Mouse (Mus musculus) Patski (cell line): ENCODE results near the gene Map4. TPM values are rescaled to one million over a fixed set of nuclear protein-coding genes. Genes with fewer than 3 reads are reported as not detected.

Experiments
- ATAC-seq: fragments of 100-300 bp; one replicate; pipeline ENCODE4 v1.8.0; 2021
- CTCF ChIA-PET: fragments of 350-600 bp; sonication (Branson Sonifier 250); formaldehyde crosslinking; loops from one replicate; lab custom pipeline; 2022; ENCODE audit warnings: inconsistent platforms; lab: Charles Lee
- POLR2A ChIA-PET: fragments of 350-600 bp; sonication (Branson Sonifier 250); formaldehyde crosslinking; loops from one replicate; lab custom pipeline; 2022; ENCODE audit warnings: antibody characterized with exemption, inconsistent platforms; lab: Charles Lee
- DNase-seq: peaks from one replicate; pipeline ENCODE4 v3.0.0-alpha.2; 2011; ENCODE audit warnings: low read depth, low spot score
- H3K27me3 ChIP-seq: fragments of 371-371 bp; one replicate; pipeline ENCODE4 v1.5.1; 2021
- CTCF ChIP-seq: fragments of 100-300 bp; IDR thresholded peaks from one replicate; pipeline ENCODE4 v1.5.1; 2021
- in situ Hi-C: fragments of 300-500 bp; cut with MboI; formaldehyde crosslinking; loops from 3 replicates; pipeline ENCODE4 v1.11.1; 2018; ENCODE audit warnings: low pct_unique_long_range_greater_than_20kb, mixed read lengths
- polyA plus RNA-seq: library from polyadenylated mRNA; unstranded; gene quantifications from one replicate; pipeline ENCODE4 v1.2.3, GENCODE M21; 2021

Gene Map4
- polyA plus RNA-seq, 1 experiment from 2014 or later = 143 TPM

DNA sequence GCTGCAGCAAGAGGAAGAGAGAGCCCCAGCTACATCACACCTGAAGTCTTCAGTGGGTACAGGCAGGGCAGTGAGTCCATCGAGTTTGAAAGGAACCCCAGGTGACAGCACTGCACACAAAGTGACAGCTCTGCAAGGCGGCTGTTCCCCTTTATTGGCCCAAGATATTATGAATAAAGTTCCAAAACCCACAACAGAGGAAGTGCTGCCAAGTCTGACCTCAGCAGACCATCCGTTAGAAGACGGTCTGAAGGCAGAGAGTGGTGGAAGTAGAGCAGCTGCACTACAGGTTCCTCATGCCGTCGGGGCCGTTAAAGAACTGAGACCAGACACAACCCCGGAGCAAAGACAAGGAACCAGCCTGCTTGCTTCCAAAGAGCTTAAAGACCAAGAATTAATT lies 106.6 kb downstream of the Map4 start:
- ChIA-PET POLR2A (interaction anchor here (0.6 kb wide), 1 partner anchor 97 kb away, joined by 3 read pairs; no protein-coding TSS in a partner anchor), CTCF (interaction anchor here (1.0 to 1.3 kb wide), 3 partner anchors 30 to 38 kb away, joined by 3 to 4 read pairs (median 3); no protein-coding TSS in a partner anchor)
- no peak for DNase-seq
- no peaks in the 10 kb centered on the region for H3K27me3 ChIP-seq
- TF ChIP-seq CTCF = no peak
- in situ Hi-C loops = no loop called here
- ATAC-seq = no peak

GRCm38 (mm10) chr9:110038485-110038884 lies 107.2 kb downstream of the Map4 start:
- ChIA-PET CTCF (interaction anchor here (1.0 to 1.3 kb wide), 4 partner anchors 29 to 40 kb away, joined by 3 to 4 read pairs (median 3); no protein-coding TSS in a partner anchor), POLR2A (no interaction called here)
- DNase-seq (no peak), ATAC-seq (no peak)
- in situ Hi-C loops = no loop called here
- H3K27me3 ChIP-seq = no peaks in the 10 kb centered on the region
- no peak for TF ChIP-seq CTCF

GRCm38 (mm10) chr9:110044373-110044772 lies 113.1 kb downstream of the Map4 start:
- in situ Hi-C loops = no loop called here
- ATAC-seq (no peak), DNase-seq (no peak)
- CTCF ChIA-PET = no interaction called here
- POLR2A ChIA-PET = no interaction called here
- TF ChIP-seq CTCF = peak; percentile 0
- H3K27me3 ChIP-seq = no peaks in the 10 kb centered on the region

GRCm38 (mm10) chr9:110045763-110046377 lies 114.6 kb downstream of the Map4 start:
- H3K27me3 ChIP-seq = no peaks in the 10 kb centered on the region
- POLR2A ChIA-PET = interaction anchor here (0.5 to 0.7 kb wide), 3 partner anchors 35 to 1237 kb away, joined by 3 to 5 read pairs (median 4); no protein-coding TSS in a partner anchor
- in situ Hi-C loops = no loop called here
- no peak for TF ChIP-seq CTCF
- CTCF ChIA-PET = no interaction called here
- ATAC-seq (no peak), DNase-seq (no peak)

- ChIA-PET CTCF (no interaction called here), POLR2A (no interaction called here)
- no peak for DNase-seq
- in situ Hi-C loops = no loop called here
- H3K27me3 ChIP-seq = no peaks in the 10 kb centered on the region
- no peak for ATAC-seq
- no peak for TF ChIP-seq CTCF
Measured at GRCm38 (mm10) chr9:110047260-110047659, 116.0 kb downstream of the Map4 start.

DNA sequence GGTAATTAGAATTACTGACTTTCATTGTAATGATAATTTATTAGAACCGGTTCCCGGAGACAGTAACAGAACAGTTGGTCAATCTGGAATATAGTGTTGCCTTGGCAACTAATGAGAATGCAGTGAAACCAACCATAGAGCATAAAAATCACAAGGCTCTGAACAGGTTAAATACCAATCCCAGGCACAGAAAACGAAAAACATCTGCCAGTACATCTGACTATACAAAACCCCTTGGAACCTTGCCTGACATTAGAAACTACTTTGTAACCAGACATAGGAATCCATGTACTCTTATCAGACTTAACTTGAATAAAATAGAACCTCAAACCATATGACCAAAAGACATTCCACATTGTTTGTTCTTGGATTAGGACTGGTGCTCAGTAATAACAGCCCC lies 116.6 kb downstream of the Map4 start:
- POLR2A ChIA-PET = no interaction called here
- no peak for TF ChIP-seq CTCF
- no peaks in the 10 kb centered on the region for H3K27me3 ChIP-seq
- in situ Hi-C loops = no loop called here
- ATAC-seq (no peak), DNase-seq (no peak)
- CTCF ChIA-PET = no interaction called here

GRCm38 (mm10) chr9:110051184-110051583 lies 119.9 kb downstream of the Map4 start:
- ATAC-seq (no peak), DNase-seq (no peak)
- H3K27me3 ChIP-seq = no peaks in the 10 kb centered on the region
- in situ Hi-C loops = no loop called here
- POLR2A ChIA-PET = no interaction called here
- no peak for TF ChIP-seq CTCF
- CTCF ChIA-PET = interaction anchor here (0.9 to 2.5 kb wide), 3 partner anchors 11 to 62 kb away, joined by 3 to 7 read pairs (median 3); no protein-coding TSS in a partner anchor

GRCm38 (mm10) chr9:110051869-110052661 lies 120.8 kb downstream of the Map4 start:
- POLR2A ChIA-PET = no interaction called here
- no peaks in the 10 kb centered on the region for H3K27me3 ChIP-seq
- TF ChIP-seq CTCF = no peak
- DNase-seq (no peak), ATAC-seq (no peak)
- CTCF ChIA-PET = interaction anchor here (0.9 to 2.5 kb wide), 2 partner anchors 10 to 19 kb away, joined by 3 to 7 read pairs; no protein-coding TSS in a partner anchor
- in situ Hi-C loops = no loop called here

- in situ Hi-C loops = no loop called here
- no peak for TF ChIP-seq CTCF
- ATAC-seq = no peak
- no peaks in the 10 kb centered on the region for H3K27me3 ChIP-seq
- POLR2A ChIA-PET = interaction anchor here (0.5 kb wide), 1 partner anchor 751 kb away, joined by 8 read pairs; no protein-coding TSS in a partner anchor
- no peak for DNase-seq
- CTCF ChIA-PET = interaction anchor here (1.1 kb wide), 1 partner anchor 19 kb away, joined by 3 read pairs; no protein-coding TSS in a partner anchor
Measured at GRCm38 (mm10) chr9:110052951-110053304, 121.7 kb downstream of the Map4 start.

DNA sequence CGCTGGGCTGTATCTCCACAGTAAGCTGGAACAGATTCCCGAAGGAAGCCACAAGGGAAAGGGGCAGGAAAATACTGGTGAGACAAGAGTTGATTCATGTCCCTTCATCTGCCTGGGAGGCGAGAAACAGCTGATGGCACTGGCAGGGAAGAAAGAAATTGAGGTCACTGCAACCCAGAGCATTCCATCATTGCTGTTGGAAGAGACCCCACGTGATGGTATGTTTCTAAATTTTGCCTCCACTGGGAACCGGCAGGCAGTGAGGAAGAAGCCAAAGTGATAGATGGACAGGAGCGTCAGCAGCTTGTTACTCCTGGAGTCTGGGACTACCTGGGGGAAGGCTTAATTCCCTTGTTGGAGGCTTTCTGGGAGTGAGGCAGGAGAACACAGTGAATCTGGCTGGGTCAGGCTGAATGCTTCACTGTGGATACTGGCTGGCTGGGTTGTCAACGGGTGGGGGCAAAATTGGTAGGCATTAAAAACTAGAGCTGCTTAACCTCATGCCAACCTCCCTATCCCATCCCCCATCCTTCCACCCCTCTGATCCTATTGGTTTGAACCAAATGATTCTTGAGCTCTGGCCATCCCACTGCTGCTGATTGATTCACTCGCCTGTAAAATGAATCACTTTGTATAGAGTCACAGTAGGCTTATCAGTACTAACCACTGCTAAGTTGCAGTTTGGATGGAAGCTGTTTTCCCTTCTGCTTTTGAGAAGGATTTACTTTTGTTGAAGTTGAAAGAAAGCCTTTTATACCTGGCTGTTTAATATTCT lies 122.2 kb downstream of the Map4 start:
- ChIA-PET POLR2A (interaction anchor here (0.5 to 0.6 kb wide), 2 partner anchors 173 to 751 kb away, joined by 4 to 8 read pairs; no protein-coding TSS in a partner anchor), CTCF (interaction anchor here (1.1 kb wide), 1 partner anchor 19 kb away, joined by 3 read pairs; no protein-coding TSS in a partner anchor)
- no peaks in the 10 kb centered on the region for H3K27me3 ChIP-seq
- no peak for ATAC-seq
- no peak for TF ChIP-seq CTCF
- no peak for DNase-seq
- in situ Hi-C loops = no loop called here
